Mouse (Mus musculus) retina, postnatal 7 days (tissue): ENCODE data around the gene Nasp.
"Not testable (repeated sequence)": the region's sequence is repeated elsewhere in the genome, so short reads cannot be mapped to it uniquely, and the experiment has no call there.

Experiments used
- DNase-seq: peaks from one replicate; pipeline ENCODE4 v3.0.0-alpha.2; 2012; ENCODE audit warnings: low read depth, low spot score

Nasp gene

DNA sequence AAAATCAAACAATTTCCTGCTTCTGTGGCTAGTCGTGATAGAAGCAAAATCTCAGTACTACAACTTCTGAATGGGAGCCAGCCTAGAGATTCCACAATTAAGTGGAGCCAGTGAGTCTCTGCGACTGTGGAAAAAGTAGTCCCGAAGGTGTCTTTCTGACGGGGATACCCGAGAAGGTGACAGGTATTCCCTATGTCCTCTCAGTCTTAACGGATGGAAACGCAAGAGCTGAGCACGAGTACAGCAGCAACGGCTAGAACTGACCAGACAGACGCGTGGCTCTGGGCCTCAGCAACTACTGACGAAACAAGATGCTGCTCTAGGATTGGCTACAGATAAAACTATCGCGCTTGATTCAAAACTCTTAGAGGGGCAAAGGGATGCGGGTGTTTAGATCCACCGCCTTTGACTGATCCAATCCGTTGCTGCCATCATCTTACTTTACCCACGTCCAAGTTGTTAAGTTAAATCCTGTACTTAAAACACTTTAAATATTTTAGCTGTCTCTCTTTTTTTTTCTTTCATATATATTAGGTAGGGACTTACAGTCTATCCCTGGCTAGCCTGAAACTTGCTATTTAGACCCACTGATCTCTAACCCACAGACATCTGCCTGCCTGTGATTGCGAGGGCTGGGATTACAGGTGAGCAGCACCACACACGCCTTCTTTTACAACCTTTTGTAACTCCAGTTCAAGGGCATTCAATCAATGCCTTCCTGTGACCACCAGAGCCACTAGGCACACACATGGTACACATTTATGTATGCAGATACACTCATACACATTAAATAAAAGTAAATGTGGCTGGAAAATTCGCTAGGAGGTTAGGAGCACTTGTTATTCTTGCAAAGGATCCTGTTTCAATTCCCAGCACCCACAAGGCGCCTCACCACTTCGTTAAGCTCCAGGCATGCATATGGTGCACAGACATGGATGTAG lies at the start of gene Nasp:
TSS of gene Nasp (minus strand) at position 220 of the 941 bp plus-strand sequence.
- peak; percentile 76 for DNase-seq

DNA sequence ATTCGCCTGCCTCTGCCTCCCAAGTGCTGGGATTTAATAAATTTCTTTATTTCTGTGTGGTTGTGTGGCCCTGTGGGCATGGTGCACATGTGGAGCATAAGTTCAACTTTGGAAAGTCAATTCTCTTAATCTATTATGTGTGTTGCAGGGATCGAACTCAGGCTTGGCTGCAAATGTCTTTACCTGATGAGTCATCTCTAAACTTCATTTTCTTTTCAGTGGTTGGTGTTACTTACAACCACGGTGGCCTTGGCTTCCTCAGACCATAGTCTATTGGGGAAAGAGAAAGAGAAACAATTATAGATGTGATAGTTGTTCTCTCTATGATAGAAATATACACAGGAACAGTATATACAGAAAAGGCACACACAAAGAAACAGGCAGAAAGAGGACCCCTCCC lies 48.3 kb upstream of the Nasp start:
- DNase-seq: no peak

DNA sequence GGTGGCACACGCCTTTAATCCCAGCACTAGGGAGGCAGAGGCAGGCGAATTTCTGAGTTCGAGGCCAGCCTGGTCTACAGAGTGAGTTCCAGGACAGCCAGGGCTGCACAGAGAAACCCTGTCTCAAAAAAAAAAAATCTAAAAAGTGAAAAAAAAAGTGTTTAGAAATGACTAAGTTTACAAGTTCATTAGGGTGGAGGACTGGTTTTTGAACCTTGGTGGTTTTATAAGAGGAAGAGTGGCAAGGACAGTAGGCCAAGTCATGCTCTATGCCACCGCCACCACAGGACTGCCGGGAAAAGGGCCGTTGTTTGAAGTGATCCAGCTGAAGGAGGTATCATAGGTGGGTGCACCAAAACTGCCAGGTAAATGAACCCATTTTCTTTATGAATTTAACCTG lies 47.0 kb upstream of the Nasp start:
- not testable (repeated sequence) for DNase-seq

DNA sequence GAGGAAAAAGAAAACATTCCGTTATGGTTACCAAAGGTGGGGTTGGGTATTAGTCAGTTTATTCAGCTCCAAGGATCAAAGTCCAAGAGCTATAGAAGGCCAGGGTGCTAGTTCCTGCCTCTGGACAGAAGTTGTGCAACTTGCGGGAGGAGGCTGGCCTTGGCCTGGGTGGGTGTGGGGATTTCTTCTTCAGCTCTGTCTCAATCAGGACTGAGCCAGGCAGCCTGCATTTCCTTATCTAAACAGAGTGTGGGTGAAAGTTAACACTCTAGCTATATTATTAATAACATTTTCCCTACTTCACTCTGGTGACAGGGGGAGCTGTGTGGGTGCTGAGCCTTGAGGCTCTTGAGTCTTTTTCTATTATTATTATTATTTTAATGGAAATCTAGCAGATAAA lies 45.0 kb upstream of the Nasp start:
- DNase-seq: no peak

DNA sequence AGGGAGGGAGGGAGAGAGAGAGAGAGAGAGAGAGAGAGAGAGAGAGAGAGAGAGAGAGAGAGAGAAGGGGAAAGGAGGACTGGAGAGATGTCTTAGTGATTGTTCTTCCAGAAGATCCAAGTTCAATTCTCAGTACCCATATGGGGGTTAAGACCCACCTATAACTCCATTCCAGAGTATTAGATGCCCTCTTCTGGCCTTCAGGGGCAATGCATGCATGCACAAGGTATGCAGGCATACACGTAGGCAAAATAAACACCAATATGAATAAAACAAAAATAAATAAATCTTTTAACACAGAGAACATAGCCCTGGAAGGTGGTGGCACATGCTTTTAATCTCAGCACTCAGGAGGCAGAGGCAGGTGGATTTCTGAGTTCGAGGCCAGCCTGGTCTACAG lies 41.5 kb upstream of the Nasp start:
- DNase-seq: no peak

DNA sequence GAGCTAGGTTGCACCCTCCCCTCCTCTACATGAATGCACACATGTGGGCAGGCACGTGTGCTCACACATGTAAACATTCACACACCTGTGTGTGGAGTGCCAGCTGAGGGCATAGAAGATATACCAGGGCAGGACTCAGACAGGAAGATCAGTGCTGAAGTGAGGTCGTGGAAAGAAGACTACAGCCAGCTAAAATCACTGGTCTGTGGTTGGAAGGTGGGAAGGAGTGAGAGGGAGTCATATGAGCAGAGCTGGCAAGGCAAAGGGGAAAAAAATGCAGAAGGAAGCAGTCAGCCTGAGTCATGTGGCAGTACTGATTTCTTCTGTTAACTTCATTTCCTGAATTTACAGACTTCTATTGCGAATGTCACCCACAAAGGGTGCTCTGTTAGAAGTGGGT lies 40.4 kb upstream of the Nasp start:
- no peak for DNase-seq

DNA sequence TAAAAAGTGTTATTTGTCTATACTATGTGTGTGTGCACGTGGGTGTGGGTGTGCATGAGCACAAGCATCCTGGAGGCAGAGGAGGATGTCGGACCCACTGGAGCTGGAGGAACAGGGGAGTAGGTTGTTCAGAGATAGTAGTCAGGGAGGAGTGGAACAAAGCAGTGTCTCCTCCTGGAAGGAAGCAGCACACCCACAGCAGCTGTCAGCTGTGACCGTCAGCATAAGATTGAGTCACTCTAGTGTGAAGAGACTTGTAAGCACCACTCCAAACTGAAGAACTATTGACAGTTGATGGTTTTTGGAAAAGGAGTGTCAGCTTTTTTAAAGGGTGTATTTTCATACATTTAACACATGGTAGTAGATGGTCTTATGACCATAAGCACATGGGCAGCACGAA lies 38.9 kb upstream of the Nasp start:
- no peak for DNase-seq

DNA sequence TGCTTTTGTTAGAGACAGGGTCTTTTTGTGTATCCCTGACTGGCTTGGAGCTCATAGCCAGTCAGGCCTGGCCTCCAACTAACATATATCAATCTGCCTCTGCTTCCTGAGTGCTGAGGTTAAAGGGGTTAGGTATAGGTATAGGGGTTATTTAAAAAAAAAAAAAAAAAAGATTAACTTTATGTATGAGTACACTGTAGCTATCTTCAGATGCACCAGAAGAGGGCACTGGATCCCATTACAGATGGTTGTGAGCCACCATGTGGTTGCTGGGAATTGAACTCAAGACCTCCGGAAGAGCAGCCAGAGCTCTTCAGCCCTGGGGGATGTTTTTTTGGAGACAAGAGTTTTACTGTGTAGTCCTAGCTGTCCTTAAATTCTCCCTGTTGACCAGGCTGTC lies 34.3 kb upstream of the Nasp start:
- DNase-seq: no peak

DNA sequence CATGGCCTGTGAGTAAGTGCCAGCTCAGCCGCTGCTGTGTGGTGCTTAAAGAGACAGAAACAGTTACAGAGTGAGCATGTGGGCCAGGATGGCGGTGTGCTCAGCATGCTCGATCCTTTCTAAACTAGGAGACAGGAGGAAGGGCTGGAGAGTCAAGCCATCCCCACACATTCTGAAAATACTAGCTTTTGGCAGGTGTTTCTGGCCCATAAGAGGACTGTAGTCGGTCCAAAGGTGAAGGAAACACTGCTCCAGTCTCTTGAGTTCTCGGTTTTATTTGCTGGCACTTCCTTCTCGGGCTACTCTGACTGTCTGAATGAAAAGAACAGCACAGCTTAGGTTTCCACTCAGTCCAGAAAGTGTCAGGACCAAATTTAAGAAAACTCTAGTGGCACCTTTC lies 33.1 kb upstream of the Nasp start:
- no peak for DNase-seq

DNA sequence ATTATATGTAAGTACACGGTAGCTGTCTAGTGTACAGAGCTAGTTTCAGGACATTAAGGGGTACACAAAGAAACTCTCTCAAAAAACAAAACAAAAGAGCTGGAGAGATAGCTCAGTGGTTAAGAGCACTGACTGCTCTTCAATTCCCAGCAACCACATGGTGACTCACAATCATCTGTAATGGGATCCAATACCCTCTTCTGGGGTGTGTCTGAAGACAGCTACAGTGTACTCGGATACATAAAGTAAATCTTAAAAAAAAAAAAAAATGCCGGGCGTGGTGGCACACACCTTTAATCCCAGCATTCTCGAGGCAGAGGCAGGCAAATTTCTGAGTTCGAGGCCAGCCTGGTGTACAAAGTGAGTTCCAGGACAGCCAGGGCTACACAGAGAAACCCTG lies 32.2 kb upstream of the Nasp start:
- not testable (repeated sequence) for DNase-seq

DNA sequence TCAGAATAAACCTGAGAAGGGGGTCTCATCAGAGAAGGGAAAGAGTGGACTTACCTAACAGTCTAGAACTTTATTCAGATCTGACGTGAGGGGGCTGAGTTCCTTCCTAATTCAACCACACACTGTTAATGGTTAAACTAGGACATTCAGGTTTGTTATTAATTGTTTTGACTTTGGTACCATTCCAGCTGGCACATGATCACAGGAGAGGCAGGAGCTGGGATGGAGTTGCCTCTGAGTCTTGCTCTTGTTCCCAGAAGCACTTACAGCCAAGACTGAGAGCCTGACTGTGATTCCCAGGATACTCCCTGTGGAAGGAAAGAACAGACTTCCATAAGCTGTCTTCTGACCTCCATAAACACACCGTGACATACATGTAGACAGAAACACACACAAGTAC lies 31.7 kb upstream of the Nasp start:
- no peak for DNase-seq

DNA sequence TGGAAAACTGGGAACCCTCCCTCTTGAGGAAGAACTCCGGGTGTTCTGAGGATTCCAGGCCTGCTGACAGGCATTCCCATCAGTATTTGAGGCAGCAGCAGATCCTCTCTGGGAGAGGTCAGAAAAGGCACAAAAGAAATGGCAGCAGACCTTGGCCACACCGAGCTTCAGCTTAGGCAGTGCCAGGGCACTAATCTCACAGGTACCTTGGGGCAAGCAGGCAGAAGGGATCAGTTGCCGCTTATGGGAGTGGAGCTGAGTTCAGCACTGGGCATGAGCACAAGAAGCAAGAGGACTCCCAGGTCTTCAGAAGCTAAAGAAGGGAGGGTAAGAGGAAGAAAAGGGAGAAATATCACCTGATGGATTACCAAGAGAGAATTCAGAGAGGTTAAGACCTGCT lies 30.2 kb upstream of the Nasp start:
- DNase-seq: no peak

DNA sequence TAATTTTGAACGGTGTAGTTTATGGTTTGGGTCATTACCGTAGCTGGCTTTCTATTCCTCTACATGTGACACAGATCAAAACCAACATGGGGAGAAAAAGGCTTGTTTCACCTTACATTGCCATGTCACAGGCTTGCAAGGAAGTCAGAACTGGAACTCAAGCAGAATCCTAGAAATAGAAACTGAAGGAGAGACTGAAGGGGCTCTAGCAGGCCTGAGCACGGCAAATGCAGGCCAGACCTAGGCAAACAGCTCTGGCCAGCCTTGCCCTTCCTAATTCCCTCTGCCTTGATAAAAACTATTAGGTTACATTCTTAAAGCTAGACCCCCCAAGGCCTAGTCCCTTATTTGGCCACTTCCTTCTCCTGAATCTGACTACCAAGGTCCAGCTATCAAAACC lies 27.9 kb upstream of the Nasp start:
- DNase-seq: no peak

DNA sequence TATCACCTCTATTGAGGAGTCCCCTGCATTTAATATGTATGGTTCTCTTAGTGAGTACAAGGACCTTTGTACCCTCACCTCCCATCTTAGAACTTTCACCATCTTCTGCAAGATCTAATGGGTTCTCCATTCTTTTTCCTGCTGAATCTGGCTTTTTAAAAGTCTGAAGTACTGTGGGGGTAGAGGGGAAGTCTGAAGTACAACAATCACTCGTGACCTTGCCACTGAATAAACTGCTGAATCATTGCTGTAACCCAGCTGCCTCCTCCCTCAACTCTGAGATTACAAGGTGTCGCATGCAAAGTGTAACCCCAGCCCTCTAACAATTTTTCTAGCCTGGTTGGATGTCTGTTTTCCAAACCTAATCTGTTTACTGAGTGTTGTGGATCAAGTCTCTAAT lies 27.4 kb upstream of the Nasp start:
- no peak for DNase-seq

DNA sequence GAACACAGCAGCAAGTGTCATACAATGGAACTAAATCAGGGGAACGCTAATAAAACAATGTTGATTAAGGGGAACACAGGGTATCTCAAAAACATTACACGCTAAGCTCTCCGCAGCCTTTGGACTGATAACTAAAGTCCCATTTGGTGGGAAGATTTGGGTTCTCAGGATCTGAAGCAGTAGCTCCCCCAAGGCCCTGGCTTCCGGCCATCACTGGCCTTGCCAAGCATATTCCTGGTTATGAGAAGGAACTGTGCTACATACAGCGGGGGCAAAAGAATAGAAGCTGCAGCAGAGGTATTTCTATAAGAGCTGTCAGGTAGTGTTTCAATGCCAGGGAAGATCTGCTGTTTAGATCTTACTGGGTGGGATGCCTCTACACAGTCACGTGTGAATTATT lies 25.5 kb upstream of the Nasp start:
- no peak for DNase-seq

DNA sequence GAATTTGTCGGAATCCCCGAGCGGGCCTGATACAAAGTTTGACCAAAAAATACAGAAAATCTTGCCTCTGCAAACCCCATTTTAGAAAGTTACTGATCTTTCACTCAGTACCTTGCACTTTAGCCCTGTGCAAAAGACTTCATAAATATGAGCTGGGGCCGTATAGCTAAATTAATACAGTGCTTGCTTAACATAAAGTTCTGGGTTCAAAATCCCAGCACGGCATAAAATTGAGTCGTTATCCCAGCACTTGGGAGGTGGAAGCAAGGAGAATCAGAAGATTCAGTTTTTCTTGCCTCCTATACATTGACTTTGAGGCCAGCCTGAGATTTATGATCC lies 24.0 kb upstream of the Nasp start:
- no peak for DNase-seq

DNA sequence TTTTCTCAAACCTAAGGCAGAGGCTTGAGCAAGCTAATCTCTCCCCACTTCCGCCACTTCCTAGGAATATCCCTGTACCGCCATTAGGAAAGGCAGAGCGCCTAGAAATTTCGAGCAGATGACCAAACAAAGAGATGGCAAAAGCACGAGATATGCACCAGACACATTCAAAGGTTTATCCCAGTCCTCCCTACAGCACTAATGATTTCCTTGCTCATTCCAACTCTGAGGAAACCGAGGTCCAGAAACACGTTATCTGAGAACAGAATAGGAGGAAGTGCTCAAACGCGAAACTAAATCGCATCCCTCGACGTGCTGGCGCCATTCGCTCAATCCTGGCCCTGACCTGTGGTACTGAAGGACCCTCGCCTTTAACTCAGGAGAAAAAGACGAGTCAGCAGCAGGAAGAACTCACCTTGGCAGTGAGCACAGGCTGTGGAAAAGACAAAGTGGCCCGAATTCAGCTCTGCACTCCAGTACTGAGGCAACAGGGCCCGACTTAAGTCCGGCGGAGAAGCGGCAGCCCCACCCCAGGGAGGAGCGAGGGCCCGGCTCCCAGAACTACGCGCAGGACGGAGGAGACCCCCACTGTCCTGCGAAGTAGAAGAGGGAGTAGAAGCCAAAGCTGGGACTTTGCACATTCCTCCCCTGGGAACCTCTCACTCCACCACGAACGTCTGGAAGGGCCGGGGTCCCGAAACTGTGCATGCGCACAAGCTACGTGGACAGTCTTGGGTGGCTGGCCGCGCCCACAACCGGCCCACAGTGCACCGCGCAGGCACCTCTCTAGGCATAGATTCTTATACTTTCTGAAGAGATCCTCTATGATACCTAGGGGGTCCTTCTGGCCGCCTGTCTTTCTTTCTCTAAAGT lies 23.4 kb upstream of the Nasp start, which contains the start of gene Akr1a1:
TSS of gene Akr1a1 (minus strand) at position 757 of the 873 bp plus-strand sequence.
- DNase-seq: peak; percentile 82

DNA sequence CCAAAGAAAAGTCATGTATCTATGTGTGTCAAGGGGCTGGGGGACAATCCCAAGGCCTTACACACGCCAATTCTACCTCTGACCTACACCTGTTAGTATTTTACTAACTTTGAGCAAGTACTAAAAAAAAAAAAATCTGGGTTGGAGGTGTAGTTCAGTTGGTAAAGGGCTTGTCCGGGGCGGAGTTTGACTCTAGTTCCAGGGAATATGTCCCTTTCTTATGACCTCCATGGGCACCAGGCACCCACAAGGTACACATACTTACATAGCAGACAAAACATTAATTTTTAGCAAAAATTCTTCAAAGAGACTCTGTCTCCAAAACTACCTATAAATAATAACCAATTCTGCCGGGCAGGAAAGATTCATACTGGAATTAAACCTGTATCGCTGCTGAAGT lies 22.6 kb upstream of the Nasp start:
- DNase-seq: no peak

DNA sequence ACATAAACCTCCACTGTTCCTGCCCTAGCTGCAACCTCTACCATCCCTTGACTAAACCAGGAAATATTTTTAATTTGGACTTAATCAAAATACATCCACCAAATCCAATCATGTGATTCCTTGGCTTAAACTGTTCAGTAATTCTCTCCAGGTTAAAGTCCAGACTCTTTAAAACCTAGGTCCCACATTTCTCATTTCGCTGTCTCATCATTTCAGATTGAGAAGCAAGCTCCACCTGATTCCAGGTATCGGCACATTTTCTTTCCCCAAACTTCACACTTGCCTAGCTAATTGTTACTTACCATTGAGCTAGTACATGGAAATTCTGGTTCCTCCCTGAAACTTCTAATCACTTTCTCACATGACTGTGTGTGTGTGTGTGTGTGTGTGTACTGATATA lies 21.7 kb upstream of the Nasp start:
- DNase-seq: no peak

DNA sequence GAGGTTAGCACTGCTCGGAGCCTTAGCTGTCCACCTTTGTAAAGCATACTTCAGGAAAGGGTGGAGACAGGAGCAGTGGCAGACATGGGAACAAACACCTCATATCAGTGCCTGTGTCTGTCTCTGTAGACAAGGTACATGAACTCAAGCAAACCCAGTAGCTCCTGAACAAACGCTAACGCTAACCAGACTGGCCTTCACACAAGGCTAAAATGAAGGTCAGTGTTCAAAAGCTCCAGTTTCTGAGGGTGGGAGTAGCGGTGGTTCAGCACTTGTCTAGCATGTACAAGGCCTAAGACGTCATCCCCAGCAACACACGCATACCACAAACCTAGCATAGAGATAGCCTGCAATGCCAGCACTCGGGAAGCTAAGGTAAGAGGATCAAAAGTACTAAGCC lies 17.9 kb upstream of the Nasp start:
- no peak for DNase-seq

DNA sequence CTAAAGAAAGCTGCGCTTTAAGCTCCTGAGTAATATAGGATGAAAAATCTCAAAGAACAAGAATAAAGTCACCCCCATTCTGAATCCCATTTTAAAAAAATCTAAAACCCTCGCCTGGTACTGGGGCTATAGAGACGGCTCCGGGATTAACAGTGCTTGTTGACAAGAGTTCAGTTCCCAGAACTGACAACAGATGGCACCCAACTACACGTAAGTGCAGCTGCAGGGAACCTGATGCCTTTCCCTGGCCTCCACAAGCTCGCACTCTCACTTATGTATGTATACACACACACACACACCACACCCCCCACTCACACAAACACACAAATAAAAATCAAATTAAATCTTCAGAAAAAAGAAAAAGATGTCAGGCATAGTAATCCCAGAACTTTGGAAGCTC lies 16.6 kb upstream of the Nasp start:
- DNase-seq: no peak

DNA sequence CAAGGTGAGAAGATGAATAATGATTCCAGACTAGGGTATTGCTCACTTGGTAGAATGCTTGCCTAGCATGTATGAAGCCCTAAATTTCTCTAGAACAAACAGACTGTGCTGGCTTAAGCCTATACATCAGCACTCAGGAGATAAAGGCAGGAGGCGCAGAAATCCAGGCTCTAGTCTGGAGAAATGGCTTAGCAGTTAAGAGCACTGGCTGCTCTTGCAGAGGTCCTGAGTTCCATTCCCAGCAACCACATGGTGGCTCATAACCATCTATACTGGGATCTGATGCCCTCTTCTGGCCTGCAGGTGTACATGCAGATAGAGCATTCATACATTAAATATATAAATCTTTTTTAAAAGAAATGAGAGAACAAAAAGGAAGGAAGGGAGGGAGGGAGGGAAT lies 14.3 kb upstream of the Nasp start:
- DNase-seq: no peak

DNA sequence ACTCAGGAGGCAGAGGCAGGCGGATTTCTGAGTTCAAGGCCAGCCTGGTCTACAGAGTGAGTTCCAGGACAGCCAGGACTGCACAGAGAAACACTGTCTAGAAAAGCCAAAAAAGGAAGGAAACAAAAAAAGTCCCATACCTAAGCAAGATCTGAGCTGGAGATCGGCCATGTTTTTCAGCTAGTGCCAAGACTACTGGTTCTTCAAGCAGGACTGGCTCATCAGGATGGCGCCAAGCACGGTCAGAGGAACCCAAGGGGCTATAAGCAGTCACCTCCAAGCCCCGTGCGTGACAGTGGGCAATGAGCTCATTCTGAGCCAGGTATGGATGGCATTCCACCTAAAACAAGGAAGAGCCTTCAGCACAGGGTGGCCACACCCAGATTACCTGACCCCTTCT lies 11.1 kb upstream of the Nasp start:
- DNase-seq: no peak
